Mouse (Mus musculus) G1E (cell line): ENCODE measurements at regions not wholly inside any gene's neighbourhood (a gene's known extent, or its start where the extent isn't known, plus 50 kb on each side); places are given as distances from the start of the nearest gene placed in this dataset.

Experiments used
- ATAC-seq: 2 replicates; pipeline ENCODE4 v1.8.0; 2016; ENCODE audit warnings: mild to moderate bottlenecking; ENCODE audit not compliant: insufficient number of reproducible peaks, poor library complexity, low FRiP score, severe bottlenecking; ENCODE audit errors: extremely low read depth
- DNase-seq: peaks from one replicate; pipeline ENCODE4 v3.0.0; 2012; ENCODE audit warnings: low spot score
- H3K27me3 ChIP-seq: 2 replicates; pipeline ENCODE4 v1.6.1; 2012; ENCODE audit warnings: mild to moderate bottlenecking, low read length, inconsistent platforms; ENCODE audit not compliant: insufficient read depth
- H3K36me3 ChIP-seq: replicated peaks from 2 replicates; pipeline ENCODE3; 2012; ENCODE audit warnings: mild to moderate bottlenecking, inconsistent platforms
- H3K4me1 ChIP-seq: 2 replicates; pipeline ENCODE4 v1.6.1; 2012; ENCODE audit warnings: low read depth, low read length, inconsistent platforms, mixed read lengths; ENCODE audit not compliant: insufficient read depth
- H3K4me3 ChIP-seq: 2 replicates; pipeline ENCODE4 v1.5.1; 2012; ENCODE audit warnings: low read depth, mild to moderate bottlenecking, inconsistent platforms, low read length, moderate library complexity, mixed read lengths
- H3K9me3 ChIP-seq: replicated peaks from 2 replicates; pipeline ENCODE4 v1.6.1; 2012; ENCODE audit warnings: inconsistent platforms
- CTCF ChIP-seq: IDR thresholded peaks from 2 replicates; pipeline ENCODE4 v1.5.1; 2012; ENCODE audit warnings: low read depth, low read length, inconsistent platforms, mixed read lengths
- GATA1 ChIP-seq: IDR thresholded peaks from 2 replicates; pipeline ENCODE4 v1.6.1; 2012; ENCODE audit warnings: borderline replicate concordance, low read length, inconsistent platforms, mixed read lengths
- GATA2 ChIP-seq: IDR thresholded peaks from 2 replicates; pipeline ENCODE4 v1.6.1; 2012; ENCODE audit warnings: low read depth, low read length, inconsistent platforms, borderline replicate concordance
- POLR2AphosphoS5 ChIP-seq: IDR thresholded peaks from 2 replicates; pipeline ENCODE4 v1.6.1; 2012; ENCODE audit warnings: low read depth, low read length, inconsistent platforms; ENCODE audit not compliant: insufficient replicate concordance
- TAL1 ChIP-seq: conservative IDR thresholded peaks from 2 replicates; pipeline ENCODE4 v1.6.1; 2012; ENCODE audit warnings: low read depth, low read length, inconsistent platforms, mixed read lengths

GRCm38 (mm10) chr6:53126776-53127175, 58.3 kb upstream of the Jazf1 start:
- Histone ChIP-seq H3K27me3 (no peaks in the 10 kb centered on the region), H3K36me3 (no peaks in the 10 kb centered on the region), H3K4me1 (no peaks in the 10 kb centered on the region), H3K9me3 (peaks cover 29% of the 10 kb centered on the region), H3K4me3 (no peak overlapping the region)
- ATAC-seq (no peak), DNase-seq (no peak)
- TF ChIP-seq TAL1: no peak
- no peak for TF ChIP-seq GATA2
- TF ChIP-seq POLR2AphosphoS5: no peak
- no peak for TF ChIP-seq CTCF
- no peak for TF ChIP-seq GATA1

GRCm38 (mm10) chr6:53124800-53125450, 56.5 kb upstream of the Jazf1 start:
- no peaks in the 10 kb centered on the region for H3K27me3 ChIP-seq
- ATAC-seq (no peak), DNase-seq (no peak)
- no peaks in the 10 kb centered on the region for H3K36me3 ChIP-seq
- peaks cover 24% of the 10 kb centered on the region for H3K9me3 ChIP-seq
- H3K4me1 ChIP-seq: no peaks in the 10 kb centered on the region
- TF ChIP-seq POLR2AphosphoS5: no peak
- no peak for TF ChIP-seq CTCF
- no peak for TF ChIP-seq GATA2
- TF ChIP-seq TAL1: no peak
- no peak for TF ChIP-seq GATA1
- H3K4me3 ChIP-seq: no peak overlapping the region

GRCm38 (mm10) chr6:53120385-53120784, 52.0 kb upstream of the Jazf1 start:
- TF ChIP-seq GATA2 (no peak), TAL1 (no peak), POLR2AphosphoS5 (no peak), GATA1 (no peak), CTCF (no peak)
- Histone ChIP-seq H3K9me3 (peaks cover 25% of the 10 kb centered on the region), H3K36me3 (no peaks in the 10 kb centered on the region), H3K27me3 (no peaks in the 10 kb centered on the region), H3K4me3 (no peak overlapping the region), H3K4me1 (no peaks in the 10 kb centered on the region)
- no peak for ATAC-seq
- no peak for DNase-seq
